Mouse (Mus musculus): ENCODE measurements around the gene Nupr1.
A peak's percentile ranks its signal among the peaks of the same experiment; 100 is the strongest.

Nupr1 gene

GRCm38 (mm10) chr7:126598919-126599318 lies 31.7 kb downstream of the Nupr1 start:
- no peak for DNase-seq (ENCODE audit: low read depth, low spot score)

- DNase-seq (ENCODE audit: low read depth, low spot score): no peak
Measured at GRCm38 (mm10) chr7:126596414-126596813, 34.2 kb downstream of the Nupr1 start.

- DNase-seq (ENCODE audit: low read depth, low spot score): no peak
Measured at GRCm38 (mm10) chr7:126595890-126596289, 34.8 kb downstream of the Nupr1 start.

GRCm38 (mm10) chr7:126594862-126595561 lies 35.6 kb downstream of the Nupr1 start, which contains the start of gene Il27:
Il27 (minus strand) TSS chr7:126594941.
- no peak for DNase-seq (ENCODE audit: low read depth, low spot score)

GRCm38 (mm10) chr7:126587779-126588178 lies 42.9 kb downstream of the Nupr1 start:
- DNase-seq (ENCODE audit: low read depth, low spot score): no peak

- no peak for DNase-seq (ENCODE audit: low read depth, low spot score)
Measured at GRCm38 (mm10) chr7:126586839-126587238, 43.8 kb downstream of the Nupr1 start.

- no peak for DNase-seq (ENCODE audit: low read depth, low spot score)
Measured at GRCm38 (mm10) chr7:126585717-126586116, 44.9 kb downstream of the Nupr1 start, which contains the start of gene Cln3. Cln3 (minus strand) TSS chr7:126585817.

- peak; percentile 59 for DNase-seq (ENCODE audit: low read depth, low spot score)
Measured at GRCm38 (mm10) chr7:126584506-126584977, 46.1 kb downstream of the Nupr1 start, which contains the start of gene Apobr. Apobr (plus strand) TSS chr7:126584942.

- DNase-seq (ENCODE audit: low read depth, low spot score): peak; percentile 18
Measured at GRCm38 (mm10) chr7:126583761-126584160, 46.9 kb downstream of the Nupr1 start.

- peak; percentile 90 for DNase-seq (ENCODE audit: low read depth, low spot score)
Measured at GRCm38 (mm10) chr7:126583251-126583709, 47.4 kb downstream of the Nupr1 start.

- no peak for DNase-seq (ENCODE audit: low read depth, low spot score)
Measured at GRCm38 (mm10) chr7:126582759-126583158, 47.9 kb downstream of the Nupr1 start.

GRCm38 (mm10) chr7:126581661-126582060 lies 49.0 kb downstream of the Nupr1 start:
- no peak for DNase-seq (ENCODE audit: low read depth, low spot score)

GRCm38 (mm10) chr7:126579172-126579571 lies 51.5 kb downstream of the Nupr1 start:
- DNase-seq (ENCODE audit: low read depth, low spot score): peak; percentile 71

- DNase-seq (ENCODE audit: low read depth, low spot score): peak; percentile 77
Measured at GRCm38 (mm10) chr7:126576946-126577345, 53.7 kb downstream of the Nupr1 start.

All from CD4-positive, CD25-positive, alpha-beta regulatory T cell, adult 2 months (primary cell).